8 mouse cellular contexts compared by ENCODE assay signal in genomic region chr10:26375790-26376545, GRCm38 (mm10). TPM values are rescaled to one million over a fixed set of nuclear protein-coding genes. Genes with fewer than 3 reads are reported as not detected.
DNase-seq lines count a peak whose midpoint lies in the region; ATAC-seq and TF ChIP-seq lines count a peak whose summit lies in the region.

Gene L3mbtl3 (minus strand): TSS chr10:26375971.

- peak within 1 kb of the TSS; percentile 82 for H3K4me2 ChIP-seq in forebrain, embryonic 12.5 days
- H3K4me2 ChIP-seq in heart, postnatal 0 days (ENCODE audit: low read depth, low read length), result peak within 1 kb of the TSS; percentile 90
- H3K4me2 ChIP-seq in liver, embryonic 15.5 days, result peak within 1 kb of the TSS; percentile 84
- peak within 1 kb of the TSS; percentile 83 for H3K4me2 ChIP-seq in neural tube, embryonic 11.5 days (ENCODE audit: low read depth)
- H3K4me2 ChIP-seq in stomach, postnatal 0 days (replicated peaks; ENCODE audit: low read depth), result peak within 1 kb of the TSS; percentile 90

- no peak for TF ChIP-seq CTCF in heart, postnatal 0 days (IDR thresholded peaks at IDR 0.05; ENCODE audit: low read depth)
- no peak for TF ChIP-seq CTCF in stomach, postnatal 0 days (IDR thresholded peaks at IDR 0.05; ENCODE audit: low read depth)

- peak within 1 kb of the TSS; percentile 19; the same call in 1 of the 2 replicates for H3K27ac ChIP-seq in brown adipose tissue, adult 24 weeks (replicated peaks; ENCODE audit: low read depth, low read length)
- H3K27ac ChIP-seq in forebrain, embryonic 12.5 days, result peak within 1 kb of the TSS; percentile 95
- H3K27ac ChIP-seq in heart, postnatal 0 days (ENCODE audit: low read depth), result peak within 1 kb of the TSS; percentile 86
- H3K27ac ChIP-seq in liver, embryonic 15.5 days (replicated peaks), result peak within 1 kb of the TSS; percentile 64
- peak within 1 kb of the TSS; percentile 90 for H3K27ac ChIP-seq in neural tube, embryonic 11.5 days (ENCODE audit: low read depth, low read length)
- H3K27ac ChIP-seq in stomach, postnatal 0 days (replicated peaks), result peak within 1 kb of the TSS; percentile 97

- H3K9me3 ChIP-seq in forebrain, embryonic 12.5 days, result no peaks in the 10 kb centered on the region
- H3K9me3 ChIP-seq in heart, postnatal 0 days (replicated peaks; ENCODE audit: control insufficient read depth, low read length), result no peaks in the 10 kb centered on the region
- H3K9me3 ChIP-seq in liver, embryonic 15.5 days (replicated peaks), result no peaks in the 10 kb centered on the region
- no peaks in the 10 kb centered on the region for H3K9me3 ChIP-seq in neural tube, embryonic 11.5 days (ENCODE audit: control insufficient read depth, low read length)
- H3K9me3 ChIP-seq in stomach, postnatal 0 days (ENCODE audit: control insufficient read depth, low read length), result no peaks in the 10 kb centered on the region

- WGBS in forebrain, embryonic 12.5 days, result under 1% methylated on average over 42 of the region's 42 CpGs
- WGBS in heart, postnatal 0 days, result 3% methylated on average over 42 of the region's 42 CpGs
- under 1% methylated on average over 42 of the region's 42 CpGs for WGBS in liver, embryonic 15.5 days (ENCODE audit: insufficient replicate concordance)
- WGBS in neural tube, embryonic 11.5 days, result 2% methylated on average over 42 of the region's 42 CpGs
- WGBS in stomach, postnatal 0 days, result 4% methylated on average over 42 of the region's 42 CpGs

- H3K4me3 ChIP-seq in brown adipose tissue, adult 24 weeks (ENCODE audit: insufficient read depth, low read depth, low read length), result peak within 1 kb of the TSS; percentile 99
- H3K4me3 ChIP-seq in forebrain, embryonic 12.5 days (replicated peaks), result peak within 1 kb of the TSS; percentile 89
- H3K4me3 ChIP-seq in heart, postnatal 0 days (ENCODE audit: low read depth, low read length), result peak within 1 kb of the TSS; percentile 94
- H3K4me3 ChIP-seq in liver, embryonic 15.5 days (replicated peaks), result peak within 1 kb of the TSS; percentile 65
- peak within 1 kb of the TSS; percentile 84 for H3K4me3 ChIP-seq in neural tube, embryonic 11.5 days (ENCODE audit: low read depth, low read length)
- peak within 1 kb of the TSS; percentile 90 for H3K4me3 ChIP-seq in stomach, postnatal 0 days (ENCODE audit: low read depth, low read length)

- H3K27me3 ChIP-seq in forebrain, embryonic 12.5 days, result no peaks in the 10 kb centered on the region
- H3K27me3 ChIP-seq in heart, postnatal 0 days (ENCODE audit: control insufficient read depth, insufficient read depth, low read length), result no peaks in the 10 kb centered on the region
- peaks cover 46% of the 10 kb centered on the region for H3K27me3 ChIP-seq in liver, embryonic 15.5 days
- no peaks in the 10 kb centered on the region for H3K27me3 ChIP-seq in neural tube, embryonic 11.5 days (ENCODE audit: control insufficient read depth, insufficient read depth, low read length)
- H3K27me3 ChIP-seq in stomach, postnatal 0 days (ENCODE audit: control insufficient read depth, insufficient read depth, low read length), result no peaks in the 10 kb centered on the region

- no peaks in the 10 kb centered on the region for H3K36me3 ChIP-seq in forebrain, embryonic 12.5 days (replicated peaks)
- no peaks in the 10 kb centered on the region for H3K36me3 ChIP-seq in heart, postnatal 0 days (replicated peaks; ENCODE audit: control insufficient read depth, insufficient read depth, low read length)
- H3K36me3 ChIP-seq in liver, embryonic 15.5 days (replicated peaks), result no peaks in the 10 kb centered on the region
- no peaks in the 10 kb centered on the region for H3K36me3 ChIP-seq in neural tube, embryonic 11.5 days (ENCODE audit: control insufficient read depth, insufficient read depth, low read length)
- H3K36me3 ChIP-seq in stomach, postnatal 0 days (ENCODE audit: control insufficient read depth, insufficient read depth, low read length), result no peaks in the 10 kb centered on the region

- no peak for TF ChIP-seq EP300 in heart, postnatal 0 days (IDR thresholded peaks at IDR 0.05; ENCODE audit: low read depth)
- no peak for TF ChIP-seq EP300 in stomach, postnatal 0 days (optimal IDR thresholded peaks at IDR 0.05)

- peak within 1 kb of the TSS; percentile 93 for H3K9ac ChIP-seq in forebrain, embryonic 12.5 days
- peak within 1 kb of the TSS; percentile 91 for H3K9ac ChIP-seq in heart, postnatal 0 days (replicated peaks; ENCODE audit: low read depth, low read length)
- peak within 1 kb of the TSS; percentile 49 for H3K9ac ChIP-seq in liver, embryonic 15.5 days
- peak within 1 kb of the TSS; percentile 96 for H3K9ac ChIP-seq in neural tube, embryonic 11.5 days (ENCODE audit: low read length)
- H3K9ac ChIP-seq in stomach, postnatal 0 days (ENCODE audit: low read length), result peak within 1 kb of the TSS; percentile 93

- no peaks in the 10 kb centered on the region for H3K4me1 ChIP-seq in brown adipose tissue, adult 24 weeks (ENCODE audit: control insufficient read depth, insufficient read depth, insufficient read length, low read length)
- peaks cover 24% of the 10 kb centered on the region for H3K4me1 ChIP-seq in forebrain, embryonic 12.5 days
- H3K4me1 ChIP-seq in heart, postnatal 0 days (ENCODE audit: control insufficient read depth, insufficient read depth), result no peaks in the 10 kb centered on the region
- peaks cover 5% of the 10 kb centered on the region; the same call in 1 of the 2 replicates for H3K4me1 ChIP-seq in liver, embryonic 15.5 days (replicated peaks)
- no peaks in the 10 kb centered on the region for H3K4me1 ChIP-seq in neural tube, embryonic 11.5 days (ENCODE audit: control insufficient read depth, insufficient read depth, low read length)
- H3K4me1 ChIP-seq in stomach, postnatal 0 days (replicated peaks; ENCODE audit: control insufficient read depth, insufficient read depth), result no peaks in the 10 kb centered on the region

- ATAC-seq in CD4-positive, CD25-positive, alpha-beta regulatory T cell, adult 4 months, result peak; percentile 67
- peak; percentile 83 for ATAC-seq in forebrain, embryonic 12.5 days (ENCODE audit: low FRiP score)
- ATAC-seq in heart, postnatal 0 days (ENCODE audit: insufficient read depth, low read depth), result peak; percentile 74
- ATAC-seq in liver, embryonic 15.5 days (ENCODE audit: insufficient read depth), result 0 out of 2 replicates have a peak, but pooled peaks have one; percentile 54
- ATAC-seq in neural tube, embryonic 11.5 days (ENCODE audit: insufficient read depth, low FRiP score, low TSS enrichment), result peak; percentile 75
- peak; percentile 71; the same call in 1 of the 2 replicates for ATAC-seq in stomach, postnatal 0 days (ENCODE audit: low FRiP score, low TSS enrichment)

- DNase-seq in heart, postnatal 0 days (ENCODE audit: low spot score), result peak; percentile 79
- peak; percentile 90 to 94 for DNase-seq in kidney, postnatal 36 days
- DNase-seq in neural tube, embryonic 11.5 days (ENCODE audit: low spot score), result peak; percentile 93
- DNase-seq in stomach, postnatal 0 days (ENCODE audit: low spot score), result peak; percentile 88

RNA-seq across cellular contexts. Expression of gene L3mbtl3, which starts in this region (rescaled TPM):
- polyA plus RNA-seq in CD4-positive, CD25-positive, alpha-beta regulatory T cell, adult 4 months (2017; shearing (Covaris generic)), result 10 to 100 TPM; 13.4 to 14.9 TPM
- 5.2 TPM in 2 replicates for polyA plus RNA-seq in brown adipose tissue, adult 24 weeks (2012; ENCODE audit: insufficient read depth, insufficient read length, missing spikeins)
- 22.3 and 24.7 TPM in 2 replicates for polyA plus RNA-seq in forebrain, embryonic 12.5 days (2016; fragmentation: Nextera tagmentation; extraction: Ambion mirVana)
- 5.1 and 9.7 TPM in 2 replicates for total RNA-seq in heart, postnatal 0 days (2014; rRNA removed; ENCODE audit: low replicate concordance)
- 4.7 and 5.2 TPM in 2 replicates for polyA plus RNA-seq in heart, postnatal 0 days (2015; fragmentation: Nextera tagmentation; extraction: Ambion mirVana)
- polyA plus RNA-seq in liver, embryonic 15.5 days (2015; fragmentation: Nextera tagmentation; extraction: Ambion mirVana), result 1.5 TPM in 2 replicates
- 20.0 and 20.5 TPM in 2 replicates for polyA plus RNA-seq in neural tube, embryonic 11.5 days (2014; fragmentation: Nextera tagmentation; extraction: Ambion mirVana)
- polyA plus RNA-seq in stomach, postnatal 0 days (2015; fragmentation: Nextera tagmentation; extraction: Ambion mirVana), result 4.3 and 4.9 TPM in 2 replicates

Comparison
In these comparisons a context has a peak if more than half of its experiments do, and no peak if none do; other contexts are left out.
1. Peak in every context shown above with its lines: DNase-seq, ATAC-seq, H3K4me3 ChIP-seq and H3K27ac ChIP-seq.
2. H3K27ac ChIP-seq: peak in every context shown above with its lines; median percentile 97 in stomach, postnatal 0 days; 95 in forebrain, embryonic 12.5 days; 90 in neural tube, embryonic 11.5 days; 86 in heart, postnatal 0 days; 64 in liver, embryonic 15.5 days; 19 in brown adipose tissue, adult 24 weeks.